Mouse (Mus musculus) kidney, embryonic 15.5 days (tissue): Measurements from ENCODE around the gene Znrf1. TPM values are rescaled to one million over a fixed set of nuclear protein-coding genes. Genes with fewer than 3 reads are reported as not detected.
A peak's percentile ranks its signal among the peaks of the same experiment; 100 is the strongest.

ENCODE experiments used
- ATAC-seq: fragments of 200-750 bp; cut with Nextera tagmentation; replicated peaks from 2 replicates; pipeline ENCODE4 v1.8.0; 2017; ENCODE audit warnings: moderate TSS enrichment; ENCODE audit not compliant: low FRiP score
- H3K27ac ChIP-seq: fragments of 300-500 bp; sonication (generic); 2 replicates; pipeline ENCODE4 v1.5.1; 2015; ENCODE audit warnings: mild to moderate bottlenecking, inconsistent platforms
- H3K27me3 ChIP-seq: fragments of 300-500 bp; sonication (generic); 2 replicates; pipeline ENCODE4 v1.6.1; 2015; ENCODE audit warnings: inconsistent platforms
- H3K36me3 ChIP-seq: fragments of 300-500 bp; sonication (generic); 2 replicates; pipeline ENCODE4 v1.6.1; 2015; ENCODE audit warnings: inconsistent platforms
- H3K4me1 ChIP-seq: fragments of 300-500 bp; sonication (generic); 2 replicates; pipeline ENCODE4 v1.6.1; 2015; ENCODE audit warnings: inconsistent platforms
- H3K4me2 ChIP-seq: fragments of 300-500 bp; sonication (generic); 2 replicates; pipeline ENCODE4 v1.6.1; 2015; ENCODE audit warnings: moderate library complexity, mild to moderate bottlenecking, inconsistent platforms
- H3K4me3 ChIP-seq: fragments of 300-500 bp; sonication (generic); replicated peaks from 2 replicates; pipeline ENCODE4 v1.5.1; 2015; ENCODE audit warnings: mild to moderate bottlenecking, inconsistent platforms
- H3K9ac ChIP-seq: fragments of 300-500 bp; sonication (generic); 2 replicates; pipeline ENCODE4 v1.6.1; 2015; ENCODE audit warnings: mild to moderate bottlenecking, inconsistent platforms
- H3K9me3 ChIP-seq: fragments of 300-500 bp; sonication (generic); replicated peaks from 2 replicates; pipeline ENCODE4 v1.6.1; 2016; ENCODE audit warnings: inconsistent platforms
- WGBS: fragments of 180-500 bp; shearing (Covaris S2); methylation state at CpG from one replicate; pipeline ENCODE4 v1.1.7; 2015; ENCODE audit warnings: mixed read lengths; 5-methylcytosine and 5-hydroxymethylcytosine counted together
- polyA plus RNA-seq: library from polyadenylated mRNA; unstranded; fragments of >200 nt; fragmentation: Nextera tagmentation; extraction: Ambion mirVana; gene quantifications from 2 replicates; pipeline ENCODE4 v1.2.1, GENCODE M21; 2015

Gene Znrf1
- polyA plus RNA-seq, 1 experiment from 2014 or later = 28.6 TPM

DNA sequence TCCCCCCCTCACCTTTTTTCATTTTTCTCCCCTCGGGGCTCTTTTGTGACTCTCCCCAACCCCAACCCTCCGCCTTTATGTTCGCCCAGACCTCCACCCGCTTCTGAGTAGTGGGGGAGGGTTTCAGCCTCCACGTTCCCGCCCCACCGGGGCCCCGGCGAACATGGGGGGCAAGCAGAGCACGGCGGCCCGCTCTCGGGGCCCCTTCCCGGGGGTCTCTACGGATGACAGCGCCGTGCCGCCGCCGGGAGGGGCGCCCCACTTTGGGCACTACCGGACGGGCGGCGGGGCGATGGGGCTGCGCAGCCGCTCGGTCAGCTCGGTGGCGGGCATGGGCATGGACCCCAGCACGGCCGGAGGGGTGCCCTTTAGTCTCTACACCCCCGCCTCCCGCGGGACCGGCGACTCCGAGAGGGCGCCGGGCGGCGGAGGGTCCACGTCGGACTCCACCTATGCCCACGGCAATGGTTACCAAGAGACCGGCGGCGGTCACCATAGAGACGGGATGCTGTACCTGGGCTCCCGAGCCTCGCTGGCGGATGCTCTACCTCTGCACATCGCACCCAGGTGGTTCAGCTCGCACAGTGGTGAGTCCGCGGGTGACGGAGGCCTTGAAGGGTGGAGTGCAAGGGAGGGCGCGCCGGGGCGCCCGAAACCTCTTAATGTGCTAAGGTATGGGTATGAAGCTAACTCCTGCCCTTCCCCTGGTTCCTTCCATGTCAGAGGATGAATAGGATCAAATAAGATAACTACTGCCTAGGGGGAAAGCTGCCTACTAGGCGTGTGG is 1.3 kb downstream of the Znrf1 start:
- peak; percentile 33 for ATAC-seq
- Histone ChIP-seq H3K36me3 (0 out of 2 replicates have a peak, but pooled peaks cover 5% of the 10 kb centered on the region), H3K27ac (peak overlapping the region; percentile 96), H3K4me1 (peaks cover 38% of the 10 kb centered on the region), H3K4me3 (peak overlapping the region; percentile 93), H3K4me2 (peak overlapping the region; percentile 88), H3K9me3 (no peaks in the 10 kb centered on the region), H3K27me3 (no peaks in the 10 kb centered on the region), H3K9ac (peak overlapping the region; percentile 87)
- 1% methylated on average over 64 of the region's 64 CpGs for WGBS

- WGBS = 4% methylated on average over 8 of the region's 8 CpGs
- peaks cover 38% of the 10 kb centered on the region for H3K4me1 ChIP-seq
- H3K27ac ChIP-seq = peak overlapping the region; percentile 96; the same call in 1 of the 2 replicates
- peak overlapping the region; percentile 87 for H3K9ac ChIP-seq
- H3K4me3 ChIP-seq = peak overlapping the region; percentile 93
- no peak for ATAC-seq
- H3K4me2 ChIP-seq = peak overlapping the region; percentile 88
- H3K36me3 ChIP-seq = 0 out of 2 replicates have a peak, but pooled peaks cover 5% of the 10 kb centered on the region
- no peaks in the 10 kb centered on the region for H3K27me3 ChIP-seq
- no peaks in the 10 kb centered on the region for H3K9me3 ChIP-seq
Observed at GRCm38 (mm10) chr8:111537765-111538158, 1.9 kb downstream of the Znrf1 start.

DNA sequence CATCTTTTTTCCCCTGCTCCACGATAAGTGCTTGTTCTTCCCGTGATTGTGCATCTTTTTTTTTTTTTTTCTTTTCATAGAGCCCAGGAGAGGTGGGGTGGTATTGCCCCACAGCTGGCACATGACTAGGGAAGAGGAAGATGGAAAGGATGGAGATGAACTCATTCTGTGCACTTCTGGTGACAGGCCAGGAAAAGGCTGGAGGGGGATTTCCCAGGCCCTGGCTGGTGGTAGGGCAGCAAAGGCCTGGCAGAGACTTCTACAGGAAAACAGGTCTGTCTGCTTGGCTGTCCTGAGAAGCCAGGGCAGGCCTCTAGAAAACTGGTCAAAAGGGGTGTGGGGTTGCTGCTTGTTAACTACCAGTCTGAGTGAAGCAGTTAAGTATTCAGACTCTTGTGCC is 2.3 kb downstream of the Znrf1 start:
- peaks cover 38% of the 10 kb centered on the region for H3K4me1 ChIP-seq
- H3K9me3 ChIP-seq = no peaks in the 10 kb centered on the region
- H3K27me3 ChIP-seq = no peaks in the 10 kb centered on the region
- H3K27ac ChIP-seq = 0 out of 2 replicates have a peak overlapping the region, but pooled peaks have one; percentile 96
- no peak for ATAC-seq
- 5% methylated on average over 2 of the region's 2 CpGs for WGBS
- H3K36me3 ChIP-seq = peaks cover 8% of the 10 kb centered on the region; the same call in 1 of the 2 replicates
- H3K9ac ChIP-seq = peak overlapping the region; percentile 87
- H3K4me2 ChIP-seq = peak overlapping the region; percentile 88
- peak overlapping the region; percentile 93 for H3K4me3 ChIP-seq

GRCm38 (mm10) chr8:111539422-111540076 is 3.7 kb downstream of the Znrf1 start:
- 69% methylated on average over 10 of the region's 10 CpGs for WGBS
- no peak overlapping the region for H3K9ac ChIP-seq
- peaks cover 9% of the 10 kb centered on the region; the same call in 1 of the 2 replicates for H3K36me3 ChIP-seq
- ATAC-seq = no peak
- H3K27ac ChIP-seq = 0 out of 2 replicates have a peak overlapping the region, but pooled peaks have one; percentile 3
- no peaks in the 10 kb centered on the region for H3K27me3 ChIP-seq
- peaks cover 38% of the 10 kb centered on the region for H3K4me1 ChIP-seq
- 0 out of 2 replicates have a peak overlapping the region, but pooled peaks have one; percentile 10 for H3K4me3 ChIP-seq
- no peaks in the 10 kb centered on the region for H3K9me3 ChIP-seq
- H3K4me2 ChIP-seq = peak overlapping the region; percentile 88

DNA sequence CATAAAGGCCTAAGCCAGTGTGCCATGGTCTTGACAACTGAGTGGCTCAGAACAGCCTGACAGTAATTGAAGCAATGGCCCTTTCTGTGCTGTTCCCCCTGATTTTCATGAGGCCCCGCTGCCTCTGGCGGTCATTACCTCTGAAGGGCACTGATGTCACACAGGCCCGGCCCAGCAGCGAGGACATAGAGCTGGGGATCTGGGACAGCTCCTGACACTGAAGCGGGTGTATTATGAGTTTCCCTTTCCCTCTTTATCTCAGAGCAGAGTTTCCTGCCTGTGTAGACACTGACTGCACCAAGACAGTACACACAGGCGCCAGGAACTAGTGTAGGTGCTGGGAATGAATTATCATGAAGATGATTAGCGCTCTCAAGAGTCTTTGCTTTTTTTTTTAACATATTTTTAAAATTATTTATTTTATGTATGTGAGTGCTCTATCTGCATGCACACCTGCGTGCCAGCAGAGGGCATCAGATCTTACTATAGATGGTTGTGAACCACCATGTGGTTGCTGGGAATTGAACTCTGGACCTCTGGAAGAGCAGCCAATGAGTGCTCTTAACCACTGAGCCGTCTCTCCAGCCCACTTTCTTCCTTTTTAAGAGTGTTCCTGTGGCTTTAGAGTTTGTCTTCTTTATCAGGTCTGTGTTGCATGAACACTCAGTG is 7.9 kb downstream of the Znrf1 start:
- H3K27me3 ChIP-seq = no peaks in the 10 kb centered on the region
- 86% methylated on average over 9 of the region's 9 CpGs for WGBS
- peaks cover 9% of the 10 kb centered on the region; the same call in 1 of the 2 replicates for H3K36me3 ChIP-seq
- no peak overlapping the region for H3K9ac ChIP-seq
- H3K27ac ChIP-seq = no peak overlapping the region
- H3K9me3 ChIP-seq = no peaks in the 10 kb centered on the region
- no peak overlapping the region for H3K4me2 ChIP-seq
- no peak overlapping the region for H3K4me3 ChIP-seq
- H3K4me1 ChIP-seq = peaks cover 21% of the 10 kb centered on the region
- ATAC-seq = no peak

DNA sequence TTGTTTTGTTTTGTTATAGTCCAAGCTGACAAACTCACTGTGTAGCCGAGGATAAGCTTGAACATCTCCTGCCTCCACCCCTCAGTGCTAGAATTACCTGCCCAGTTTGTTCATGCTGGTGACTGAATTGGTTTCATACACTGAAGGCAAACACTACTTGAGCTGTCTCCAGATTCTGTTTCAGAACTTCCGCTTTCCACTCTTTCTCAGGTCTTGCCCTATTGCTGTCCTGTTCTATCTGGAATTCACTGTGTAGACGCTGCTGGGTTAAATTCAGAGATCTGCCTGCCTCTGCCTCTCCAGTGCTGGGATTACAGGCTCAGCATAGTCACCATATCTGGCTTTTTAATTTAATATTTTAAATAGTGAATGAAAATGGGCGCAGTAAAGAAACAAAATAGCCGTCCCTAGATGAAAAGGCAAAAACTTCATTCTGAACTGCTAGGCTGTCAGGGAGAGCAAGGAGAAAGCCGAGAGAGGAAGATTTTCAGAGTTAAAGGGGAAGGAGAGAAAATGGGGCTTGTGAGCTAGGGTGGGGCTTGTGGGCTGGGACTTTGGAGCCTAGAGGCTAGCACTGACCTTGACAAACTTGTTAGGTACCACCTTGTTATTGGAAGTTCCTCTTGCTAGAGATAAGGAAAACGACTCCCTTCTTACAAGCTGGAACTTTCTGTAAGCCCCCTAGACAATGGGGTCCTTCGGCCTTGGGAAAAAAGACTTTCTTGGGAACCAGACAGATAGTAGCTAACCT is 9.7 kb downstream of the Znrf1 start:
- Histone ChIP-seq H3K4me1 (peaks cover 22% of the 10 kb centered on the region), H3K9ac (no peak overlapping the region), H3K27ac (no peak overlapping the region), H3K9me3 (no peaks in the 10 kb centered on the region), H3K36me3 (peaks cover 9% of the 10 kb centered on the region; the same call in 1 of the 2 replicates), H3K4me3 (no peak overlapping the region), H3K27me3 (no peaks in the 10 kb centered on the region), H3K4me2 (no peak overlapping the region)
- WGBS = 80% methylated on average over 8 of the region's 8 CpGs
- ATAC-seq = no peak

GRCm38 (mm10) chr8:111547144-111547543 is 11.2 kb downstream of the Znrf1 start:
- 89% methylated on average over 3 of the region's 3 CpGs for WGBS
- peaks cover 20% of the 10 kb centered on the region for H3K4me1 ChIP-seq
- H3K9ac ChIP-seq = no peak overlapping the region
- H3K36me3 ChIP-seq = peaks cover 4% of the 10 kb centered on the region; the same call in 1 of the 2 replicates
- H3K27ac ChIP-seq = no peak overlapping the region
- no peak overlapping the region for H3K4me3 ChIP-seq
- no peak overlapping the region for H3K4me2 ChIP-seq
- ATAC-seq = no peak
- H3K27me3 ChIP-seq = no peaks in the 10 kb centered on the region
- H3K9me3 ChIP-seq = no peaks in the 10 kb centered on the region

- Histone ChIP-seq H3K4me1 (peaks cover 20% of the 10 kb centered on the region), H3K9ac (no peak overlapping the region), H3K27me3 (no peaks in the 10 kb centered on the region), H3K36me3 (peaks cover 1% of the 10 kb centered on the region; the same call in 1 of the 2 replicates), H3K4me2 (no peak overlapping the region), H3K9me3 (no peaks in the 10 kb centered on the region), H3K4me3 (no peak overlapping the region), H3K27ac (no peak overlapping the region)
- 92% methylated on average over 6 of the region's 6 CpGs for WGBS
- ATAC-seq = no peak
Observed at GRCm38 (mm10) chr8:111548201-111548600, 12.3 kb downstream of the Znrf1 start.

- H3K9me3 ChIP-seq = no peaks in the 10 kb centered on the region
- no peaks in the 10 kb centered on the region for H3K27me3 ChIP-seq
- peaks cover 24% of the 10 kb centered on the region for H3K4me1 ChIP-seq
- no peak overlapping the region for H3K9ac ChIP-seq
- H3K27ac ChIP-seq = peak overlapping the region; percentile 78
- no peaks in the 10 kb centered on the region for H3K36me3 ChIP-seq
- WGBS = 47% methylated on average over 9 of the region's 9 CpGs
- no peak overlapping the region for H3K4me3 ChIP-seq
- no peak for ATAC-seq
- H3K4me2 ChIP-seq = no peak overlapping the region
Observed at GRCm38 (mm10) chr8:111550002-111550870, 14.3 kb downstream of the Znrf1 start.

DNA sequence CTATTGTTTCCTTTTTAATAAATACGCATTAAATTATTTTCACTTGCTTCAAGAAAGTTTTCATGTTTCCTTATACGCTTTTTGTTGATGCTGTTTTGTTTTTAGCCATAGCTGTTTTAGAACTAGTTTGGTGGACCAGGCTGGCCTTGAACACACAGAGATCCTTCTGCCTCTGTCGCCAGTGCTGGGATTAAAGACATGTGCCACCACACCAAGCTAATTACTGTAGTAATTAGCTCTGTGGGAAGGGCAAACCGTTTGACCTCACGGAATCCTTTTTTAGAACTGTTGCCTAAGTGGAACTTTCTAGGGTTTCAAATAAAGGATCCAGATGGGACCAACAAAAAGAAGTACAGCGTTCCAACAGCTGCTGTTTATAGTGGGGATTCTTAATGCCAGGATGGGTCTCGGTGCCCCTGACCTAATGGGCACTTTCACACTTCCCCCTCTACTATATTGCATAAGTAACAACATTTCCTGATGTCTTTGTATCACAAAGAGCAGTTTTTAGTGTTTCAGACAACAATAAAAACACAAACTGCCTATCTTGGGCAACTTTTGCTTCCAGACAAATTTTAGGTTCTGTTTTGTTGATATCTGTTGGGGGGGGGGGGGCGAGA is 15.7 kb downstream of the Znrf1 start:
- Histone ChIP-seq H3K27ac (no peak overlapping the region), H3K36me3 (no peaks in the 10 kb centered on the region), H3K4me3 (no peak overlapping the region), H3K9ac (no peak overlapping the region), H3K9me3 (no peaks in the 10 kb centered on the region), H3K27me3 (no peaks in the 10 kb centered on the region), H3K4me1 (peaks cover 28% of the 10 kb centered on the region), H3K4me2 (no peak overlapping the region)
- WGBS = 69% methylated on average over 8 of the region's 8 CpGs
- no peak for ATAC-seq
